Mouse (Mus musculus): ENCODE measurements at regions not wholly inside any gene's neighbourhood (a gene's known extent, or its start where the extent isn't known, plus 50 kb on each side); places are given as distances from the start of the nearest gene placed in this dataset.

DNA sequence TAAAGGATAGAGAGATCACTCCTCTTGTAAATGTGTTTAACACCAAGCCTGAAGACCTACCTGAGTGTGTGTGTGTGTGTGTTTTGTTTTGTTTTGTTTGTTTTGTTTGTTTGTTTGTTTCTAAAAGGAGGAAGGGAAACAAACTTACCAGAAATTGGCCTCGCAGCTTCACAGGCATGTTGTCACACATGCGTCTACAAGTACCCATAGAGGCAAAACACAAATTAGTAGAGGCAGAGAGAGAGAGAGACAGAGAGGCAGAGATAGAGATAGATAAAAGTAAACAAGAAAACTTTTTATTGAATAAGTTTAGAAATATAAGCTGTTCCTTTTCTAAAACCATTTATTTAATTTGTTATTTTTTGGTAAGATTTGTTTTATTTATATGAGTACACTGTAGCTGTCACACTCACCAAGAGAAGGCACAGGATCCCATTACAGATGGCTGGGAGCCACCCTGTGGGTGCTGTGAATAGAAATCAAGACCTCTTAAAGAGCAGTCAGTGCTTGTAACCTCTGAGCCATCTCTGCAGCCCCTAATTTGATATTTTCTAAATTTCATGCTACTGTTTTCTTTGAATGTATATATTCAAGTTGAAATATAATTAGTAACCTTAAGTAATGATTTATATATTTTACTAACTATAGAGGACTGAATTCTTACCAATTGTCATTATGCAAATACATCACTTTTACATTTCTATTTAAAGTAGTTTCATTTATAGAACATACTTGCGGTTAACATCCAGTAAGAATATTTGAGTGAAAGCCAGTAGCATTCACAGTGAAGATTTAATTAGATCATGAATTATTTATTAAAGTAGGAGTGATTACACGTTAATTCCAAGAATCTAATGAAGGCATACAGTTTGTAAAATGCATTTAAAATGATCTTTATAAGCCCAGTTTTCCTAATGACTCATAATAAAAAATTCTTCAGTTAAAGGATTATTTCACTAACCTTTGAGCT, 855.2 kb upstream of the Cdh10 start:
- no peaks in the 10 kb centered on the region for H3K36me3 ChIP-seq (ENCODE audit: control insufficient read depth, insufficient read depth, low read length)
- H3K9ac ChIP-seq (ENCODE audit: low read depth, low read length) = no peak overlapping the region
- no peak overlapping the region for H3K4me2 ChIP-seq (ENCODE audit: low read length)
- no peaks in the 10 kb centered on the region for H3K4me1 ChIP-seq (ENCODE audit: control insufficient read depth, insufficient read depth, low read length)
- H3K27ac ChIP-seq (ENCODE audit: low read length) = no peak overlapping the region
- WGBS = 66% methylated on average over 4 of the region's 4 CpGs
- 0 out of 2 replicates have a peak, but pooled peaks cover 2% of the 10 kb centered on the region for H3K9me3 ChIP-seq (replicated peaks; ENCODE audit: control insufficient read depth, low read length, poor library complexity, severe bottlenecking)
- no peak overlapping the region for H3K4me3 ChIP-seq (ENCODE audit: low read depth, low read length)
- H3K27me3 ChIP-seq (ENCODE audit: control insufficient read depth, insufficient read depth, low read depth, low read length) = no peaks in the 10 kb centered on the region
- ATAC-seq = no peak

- Histone ChIP-seq H3K27ac (ENCODE audit: low read length) (no peak overlapping the region), H3K9ac (ENCODE audit: low read depth, low read length) (no peak overlapping the region), H3K4me2 (ENCODE audit: low read length) (no peak overlapping the region), H3K4me3 (ENCODE audit: low read depth, low read length) (no peak overlapping the region), H3K4me1 (ENCODE audit: control insufficient read depth, insufficient read depth, low read length) (no peaks in the 10 kb centered on the region), H3K36me3 (ENCODE audit: control insufficient read depth, insufficient read depth, low read length) (no peaks in the 10 kb centered on the region), H3K27me3 (ENCODE audit: control insufficient read depth, insufficient read depth, low read depth, low read length) (no peaks in the 10 kb centered on the region), H3K9me3 (replicated peaks; ENCODE audit: control insufficient read depth, low read length, poor library complexity, severe bottlenecking) (no peaks in the 10 kb centered on the region)
- WGBS = 20% methylated on average over 1 of the region's 1 CpGs
- ATAC-seq = no peak
Observed at GRCm38 (mm10) chr15:17987763-17988162, 831.0 kb upstream of the Cdh10 start.

GRCm38 (mm10) chr15:18032626-18033025, 786.1 kb upstream of the Cdh10 start:
- 90% methylated on average over 6 of the region's 6 CpGs for WGBS
- H3K9ac ChIP-seq (ENCODE audit: low read depth, low read length) = no peak overlapping the region
- H3K27me3 ChIP-seq (ENCODE audit: control insufficient read depth, insufficient read depth, low read depth, low read length) = no peaks in the 10 kb centered on the region
- H3K4me2 ChIP-seq (ENCODE audit: low read length) = no peak overlapping the region
- no peak for ATAC-seq
- H3K4me3 ChIP-seq (ENCODE audit: low read depth, low read length) = no peak overlapping the region
- no peaks in the 10 kb centered on the region for H3K4me1 ChIP-seq (ENCODE audit: control insufficient read depth, insufficient read depth, low read length)
- H3K27ac ChIP-seq (ENCODE audit: low read length) = no peak overlapping the region
- no peaks in the 10 kb centered on the region for H3K9me3 ChIP-seq (replicated peaks; ENCODE audit: control insufficient read depth, low read length, poor library complexity, severe bottlenecking)
- no peaks in the 10 kb centered on the region for H3K36me3 ChIP-seq (ENCODE audit: control insufficient read depth, insufficient read depth, low read length)

GRCm38 (mm10) chr15:18052219-18053030, 766.3 kb upstream of the Cdh10 start:
- no peak overlapping the region for H3K4me2 ChIP-seq (ENCODE audit: low read length)
- H3K27ac ChIP-seq (ENCODE audit: low read length) = no peak overlapping the region
- no peak overlapping the region for H3K4me3 ChIP-seq (ENCODE audit: low read depth, low read length)
- no peak overlapping the region for H3K9ac ChIP-seq (ENCODE audit: low read depth, low read length)
- WGBS = 14% methylated on average over 3 of the region's 3 CpGs
- peak; percentile 88 for ATAC-seq
- peaks cover 2% of the 10 kb centered on the region; the same call in 1 of the 2 replicates for H3K4me1 ChIP-seq (ENCODE audit: control insufficient read depth, insufficient read depth, low read length)
- no peaks in the 10 kb centered on the region for H3K36me3 ChIP-seq (ENCODE audit: control insufficient read depth, insufficient read depth, low read length)
- H3K27me3 ChIP-seq (ENCODE audit: control insufficient read depth, insufficient read depth, low read depth, low read length) = no peaks in the 10 kb centered on the region
- H3K9me3 ChIP-seq (replicated peaks; ENCODE audit: control insufficient read depth, low read length, poor library complexity, severe bottlenecking) = no peaks in the 10 kb centered on the region

GRCm38 (mm10) chr15:18065515-18065914, 753.2 kb upstream of the Cdh10 start:
- 83% methylated on average over 3 of the region's 3 CpGs for WGBS
- Histone ChIP-seq H3K27ac (ENCODE audit: low read length) (no peak overlapping the region), H3K4me1 (ENCODE audit: control insufficient read depth, insufficient read depth, low read length) (no peaks in the 10 kb centered on the region), H3K4me2 (ENCODE audit: low read length) (no peak overlapping the region), H3K4me3 (ENCODE audit: low read depth, low read length) (no peak overlapping the region), H3K9ac (ENCODE audit: low read depth, low read length) (no peak overlapping the region), H3K27me3 (ENCODE audit: control insufficient read depth, insufficient read depth, low read depth, low read length) (no peaks in the 10 kb centered on the region), H3K36me3 (ENCODE audit: control insufficient read depth, insufficient read depth, low read length) (no peaks in the 10 kb centered on the region), H3K9me3 (replicated peaks; ENCODE audit: control insufficient read depth, low read length, poor library complexity, severe bottlenecking) (no peaks in the 10 kb centered on the region)
- ATAC-seq = no peak

DNA sequence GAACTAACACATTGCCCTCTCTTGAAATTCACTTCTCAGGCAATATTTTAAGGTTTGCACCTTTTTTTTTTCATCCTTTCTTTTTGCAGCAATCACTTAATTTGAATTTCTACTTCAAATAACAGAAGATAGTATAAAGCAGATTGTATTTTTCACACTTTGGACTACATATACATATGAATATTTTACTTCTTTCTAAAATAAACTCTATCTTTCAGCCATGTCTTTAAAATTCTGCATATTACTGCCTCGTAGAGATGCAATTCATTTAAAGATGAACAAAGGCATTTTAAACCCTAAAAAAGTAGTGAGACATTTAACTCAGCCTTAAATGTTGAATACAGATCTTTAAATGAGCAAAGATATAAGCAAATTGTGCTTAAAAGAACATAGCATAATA, 739.1 kb upstream of the Cdh10 start:
- H3K4me3 ChIP-seq (ENCODE audit: low read depth, low read length) = no peak overlapping the region
- H3K36me3 ChIP-seq (ENCODE audit: control insufficient read depth, insufficient read depth, low read length) = no peaks in the 10 kb centered on the region
- no peaks in the 10 kb centered on the region for H3K9me3 ChIP-seq (replicated peaks; ENCODE audit: control insufficient read depth, low read length, poor library complexity, severe bottlenecking)
- no peak overlapping the region for H3K27ac ChIP-seq (ENCODE audit: low read length)
- H3K4me2 ChIP-seq (ENCODE audit: low read length) = no peak overlapping the region
- no peak overlapping the region for H3K9ac ChIP-seq (ENCODE audit: low read depth, low read length)
- H3K27me3 ChIP-seq (ENCODE audit: control insufficient read depth, insufficient read depth, low read depth, low read length) = no peaks in the 10 kb centered on the region
- no peak for ATAC-seq
- 77% methylated on average over 1 of the region's 1 CpGs for WGBS
- no peaks in the 10 kb centered on the region for H3K4me1 ChIP-seq (ENCODE audit: control insufficient read depth, insufficient read depth, low read length)
